Mouse (Mus musculus) midbrain, embryonic 16.5 days (tissue): ENCODE data around the gene Ubash3b. TPM values are rescaled to one million over a fixed set of nuclear protein-coding genes. Genes with fewer than 3 reads are reported as not detected.

Source experiments
- ATAC-seq: fragments of 200-750 bp; cut with Nextera tagmentation; 2 replicates; pipeline ENCODE4 v1.8.0; 2017; ENCODE audit warnings: moderate TSS enrichment
- H3K27ac ChIP-seq: fragments of 300-500 bp; sonication (generic); 2 replicates; pipeline ENCODE4 v1.5.1; 2014; ENCODE audit warnings: mild to moderate bottlenecking, low read length, mixed read lengths
- H3K27me3 ChIP-seq: fragments of 300-500 bp; sonication (generic); 2 replicates; pipeline ENCODE4 v1.6.1; 2014; ENCODE audit warnings: low read depth, low read length, mixed read lengths; ENCODE audit not compliant: control insufficient read depth, insufficient read depth
- H3K36me3 ChIP-seq: fragments of 300-500 bp; sonication (generic); 2 replicates; pipeline ENCODE4 v1.6.1; 2014; ENCODE audit warnings: mild to moderate bottlenecking, low read length, moderate library complexity, mixed read lengths; ENCODE audit not compliant: control insufficient read depth, insufficient read depth
- H3K4me1 ChIP-seq: fragments of 300-500 bp; sonication (generic); 2 replicates; pipeline ENCODE4 v1.6.1; 2014; ENCODE audit warnings: mild to moderate bottlenecking, low read length, mixed read lengths; ENCODE audit not compliant: control insufficient read depth, insufficient read depth
- H3K4me2 ChIP-seq: fragments of 300-500 bp; sonication (generic); 2 replicates; pipeline ENCODE4 v1.6.1; 2014; ENCODE audit warnings: mild to moderate bottlenecking, low read length, mixed read lengths
- H3K4me3 ChIP-seq: fragments of 300-500 bp; sonication (generic); 2 replicates; pipeline ENCODE4 v1.5.1; 2014; ENCODE audit warnings: low read depth, mild to moderate bottlenecking, low read length, moderate library complexity, mixed read lengths
- H3K9ac ChIP-seq: fragments of 300-500 bp; sonication (generic); 2 replicates; pipeline ENCODE4 v1.6.1; 2014; ENCODE audit warnings: low read depth, low read length, mixed read lengths
- H3K9me3 ChIP-seq: fragments of 300-500 bp; sonication (generic); replicated peaks from 2 replicates; pipeline ENCODE4 v1.6.1; 2014; ENCODE audit warnings: mild to moderate bottlenecking, low read length, mixed read lengths; ENCODE audit not compliant: control insufficient read depth, poor library complexity, severe bottlenecking
- WGBS: fragments of 180-500 bp; shearing (Covaris S2); extraction: QIAGEN DNeasy Blood & Tissue Kit; methylation state at CpG from one replicate; pipeline ENCODE4 v1.1.7; 2014; 5-methylcytosine and 5-hydroxymethylcytosine counted together
- polyA plus RNA-seq: library from polyadenylated mRNA; unstranded; fragments of >200 nt; fragmentation: Nextera tagmentation; extraction: Ambion mirVana; gene quantifications from 2 replicates; pipeline ENCODE4 v1.2.1, GENCODE M21; 2015

Ubash3b gene
- polyA plus RNA-seq, 1 experiment from 2014 or later, result 24.2 TPM

DNA sequence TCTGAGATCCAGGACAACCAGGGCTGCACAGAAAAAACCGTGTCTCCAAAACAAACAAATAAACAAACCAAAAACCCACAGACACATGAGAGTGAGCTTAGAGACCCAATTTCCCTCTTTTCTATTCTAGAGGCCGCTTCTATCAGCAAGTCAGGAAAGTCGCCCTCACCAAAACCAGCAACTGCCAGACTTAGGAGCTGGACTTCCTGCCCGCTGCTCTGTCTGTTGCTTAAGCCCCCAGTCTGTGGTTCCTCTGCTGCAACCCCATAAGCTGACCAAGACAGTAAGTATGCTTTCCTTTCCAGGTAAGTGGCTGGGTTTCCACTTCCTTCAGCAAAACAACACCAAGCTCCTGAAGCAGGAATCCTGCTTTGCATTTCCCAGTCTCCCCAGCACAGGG lies 26.6 kb downstream of the Ubash3b start:
- Histone ChIP-seq H3K4me3 (no peak overlapping the region), H3K4me2 (no peak overlapping the region), H3K4me1 (no peaks in the 10 kb centered on the region), H3K9ac (no peak overlapping the region), H3K27ac (no peak overlapping the region), H3K36me3 (no peaks in the 10 kb centered on the region), H3K27me3 (no peaks in the 10 kb centered on the region), H3K9me3 (no peaks in the 10 kb centered on the region)
- ATAC-seq, result no peak
- 90% methylated on average over 4 of the region's 4 CpGs for WGBS

DNA sequence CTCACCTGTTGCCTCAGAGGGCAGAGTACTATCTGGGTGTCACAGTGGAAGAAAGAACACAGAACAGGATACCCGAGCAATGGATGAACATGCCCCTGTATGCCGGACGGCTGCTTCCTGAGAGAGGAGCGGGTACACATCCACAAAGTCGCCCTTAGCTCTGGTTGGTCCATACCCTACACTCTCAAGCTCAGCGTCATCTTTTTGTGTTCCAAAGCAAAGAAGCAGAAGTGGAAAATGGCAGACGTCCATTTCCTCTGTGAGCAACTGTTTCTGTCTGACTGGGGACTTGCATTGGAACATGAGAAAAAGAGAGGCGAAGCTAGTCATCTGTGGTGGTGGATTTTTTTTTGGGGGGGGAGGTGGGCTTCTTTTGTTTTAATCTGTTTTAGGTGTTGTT lies 30.9 kb downstream of the Ubash3b start:
- no peak for ATAC-seq
- no peaks in the 10 kb centered on the region for H3K36me3 ChIP-seq
- H3K27me3 ChIP-seq, result no peaks in the 10 kb centered on the region
- H3K4me1 ChIP-seq, result no peaks in the 10 kb centered on the region
- H3K4me2 ChIP-seq, result no peak overlapping the region
- no peak overlapping the region for H3K27ac ChIP-seq
- no peak overlapping the region for H3K9ac ChIP-seq
- no peak overlapping the region for H3K4me3 ChIP-seq
- no peaks in the 10 kb centered on the region for H3K9me3 ChIP-seq
- WGBS, result 88% methylated on average over 8 of the region's 8 CpGs

DNA sequence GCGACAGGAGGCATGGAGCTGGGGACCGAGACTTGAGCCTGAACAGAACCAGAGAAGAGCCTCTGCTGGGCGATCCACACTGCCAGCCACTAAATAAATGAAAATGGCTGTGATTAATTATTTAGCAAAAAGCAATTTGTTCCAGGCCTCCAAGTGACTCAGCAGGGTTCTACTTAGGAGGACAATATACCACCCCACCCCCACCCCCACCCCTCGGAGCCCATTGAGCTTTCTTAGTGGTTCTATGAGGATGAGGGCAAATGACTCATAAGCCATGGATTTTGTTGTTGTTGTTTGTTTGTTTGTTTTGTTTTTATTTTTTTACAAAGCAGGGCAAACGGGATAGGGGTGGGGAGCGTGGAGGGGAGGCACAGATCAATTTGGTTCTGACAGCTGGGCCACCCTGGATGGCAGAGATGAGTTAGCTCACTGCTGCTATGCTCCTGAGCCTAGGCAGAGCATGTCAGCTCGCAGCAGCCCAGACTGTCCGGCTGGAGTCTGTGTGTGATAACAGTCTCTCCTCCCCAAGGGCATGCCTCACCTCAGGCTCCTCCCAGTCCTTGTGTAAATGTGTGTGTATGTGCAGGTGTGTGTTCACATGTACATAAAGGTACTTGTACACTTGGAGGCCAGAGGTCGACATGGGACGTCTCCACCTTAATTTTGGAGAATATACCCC lies 31.6 kb downstream of the Ubash3b start:
- peak; percentile 28; the same call in 1 of the 2 replicates for ATAC-seq
- WGBS, result 63% methylated on average over 10 of the region's 10 CpGs
- no peak overlapping the region for H3K27ac ChIP-seq

DNA sequence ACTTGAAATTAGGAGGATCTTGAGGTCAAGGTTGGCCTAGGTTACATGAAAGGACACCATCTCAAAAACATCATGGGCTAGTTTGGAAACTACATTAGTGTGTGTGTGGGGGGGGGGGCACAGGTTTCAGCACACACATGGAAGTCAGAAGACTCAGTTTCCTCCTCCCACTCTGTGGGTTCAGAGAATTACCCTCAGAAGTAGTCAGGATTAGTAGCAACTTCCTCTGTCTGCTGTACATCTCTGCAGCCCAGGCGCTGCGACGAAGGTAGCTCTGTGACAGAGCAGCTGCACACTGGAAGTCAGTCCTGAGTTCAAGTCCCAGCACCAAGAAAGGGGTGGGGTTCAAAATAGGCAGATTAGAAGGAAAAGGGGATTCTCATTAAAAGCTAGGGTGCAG lies 32.2 kb downstream of the Ubash3b start:
- WGBS, result 93% methylated on average over 3 of the region's 3 CpGs
- no peak overlapping the region for H3K4me2 ChIP-seq
- no peaks in the 10 kb centered on the region for H3K9me3 ChIP-seq
- H3K4me1 ChIP-seq, result no peaks in the 10 kb centered on the region
- H3K27ac ChIP-seq, result no peak overlapping the region
- no peak overlapping the region for H3K9ac ChIP-seq
- H3K4me3 ChIP-seq, result no peak overlapping the region
- no peak for ATAC-seq
- H3K27me3 ChIP-seq, result no peaks in the 10 kb centered on the region
- H3K36me3 ChIP-seq, result no peaks in the 10 kb centered on the region

More for the DNA sequence above, 31.6 kb downstream of the Ubash3b start:
- Histone ChIP-seq H3K9ac (no peak overlapping the region), H3K36me3 (no peaks in the 10 kb centered on the region), H3K4me2 (no peak overlapping the region), H3K27me3 (no peaks in the 10 kb centered on the region), H3K9me3 (no peaks in the 10 kb centered on the region), H3K4me1 (no peaks in the 10 kb centered on the region), H3K4me3 (no peak overlapping the region)

DNA sequence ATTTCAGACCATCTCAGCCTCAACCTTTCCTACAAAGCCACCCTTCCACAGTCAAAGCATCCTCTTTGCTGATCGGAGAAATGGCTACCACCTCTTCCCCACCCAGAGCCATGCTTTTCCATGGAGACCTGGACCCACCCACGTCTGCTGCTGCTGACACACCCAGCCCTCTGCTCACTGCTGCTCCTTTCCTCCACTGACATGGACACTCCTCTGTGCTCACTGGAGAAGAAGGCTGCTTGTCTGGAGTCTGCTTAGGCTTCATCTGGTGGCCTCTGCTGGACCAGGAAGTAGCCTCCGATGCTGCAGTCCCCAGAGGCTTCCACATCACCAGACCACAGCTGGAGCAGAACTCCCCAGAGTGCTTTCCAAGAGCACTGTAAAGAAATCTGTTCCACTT lies 34.8 kb downstream of the Ubash3b start:
- Histone ChIP-seq H3K9me3 (no peaks in the 10 kb centered on the region), H3K36me3 (no peaks in the 10 kb centered on the region), H3K9ac (no peak overlapping the region), H3K27ac (no peak overlapping the region), H3K27me3 (no peaks in the 10 kb centered on the region), H3K4me2 (no peak overlapping the region), H3K4me3 (no peak overlapping the region), H3K4me1 (peaks cover 2% of the 10 kb centered on the region; the same call in 1 of the 2 replicates)
- WGBS, result 73% methylated on average over 3 of the region's 3 CpGs
- ATAC-seq, result no peak

DNA sequence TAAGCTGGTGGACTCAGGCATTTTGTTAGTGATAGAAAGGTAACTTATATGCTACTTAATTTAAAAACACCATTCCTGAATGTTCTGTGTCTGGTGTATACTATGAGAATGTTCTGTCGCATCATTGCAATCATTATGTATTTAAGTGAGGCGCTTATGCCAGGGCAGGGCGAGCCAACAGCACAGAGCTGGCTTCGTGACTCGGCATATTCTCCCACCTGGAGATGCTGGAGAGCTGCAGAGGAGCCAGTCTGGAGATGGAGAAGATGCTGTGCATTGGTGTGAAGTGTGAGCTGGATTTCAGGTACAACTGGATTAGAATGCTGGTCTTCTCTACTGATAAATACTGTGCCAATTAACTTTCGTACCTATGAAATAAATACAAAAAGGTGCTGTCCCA lies 37.2 kb downstream of the Ubash3b start:
- Histone ChIP-seq H3K9ac (no peak overlapping the region), H3K36me3 (no peaks in the 10 kb centered on the region), H3K27me3 (no peaks in the 10 kb centered on the region), H3K4me3 (no peak overlapping the region), H3K27ac (no peak overlapping the region), H3K4me2 (no peak overlapping the region), H3K4me1 (peaks cover 4% of the 10 kb centered on the region; the same call in 1 of the 2 replicates), H3K9me3 (no peaks in the 10 kb centered on the region)
- 92% methylated on average over 6 of the region's 6 CpGs for WGBS
- no peak for ATAC-seq

DNA sequence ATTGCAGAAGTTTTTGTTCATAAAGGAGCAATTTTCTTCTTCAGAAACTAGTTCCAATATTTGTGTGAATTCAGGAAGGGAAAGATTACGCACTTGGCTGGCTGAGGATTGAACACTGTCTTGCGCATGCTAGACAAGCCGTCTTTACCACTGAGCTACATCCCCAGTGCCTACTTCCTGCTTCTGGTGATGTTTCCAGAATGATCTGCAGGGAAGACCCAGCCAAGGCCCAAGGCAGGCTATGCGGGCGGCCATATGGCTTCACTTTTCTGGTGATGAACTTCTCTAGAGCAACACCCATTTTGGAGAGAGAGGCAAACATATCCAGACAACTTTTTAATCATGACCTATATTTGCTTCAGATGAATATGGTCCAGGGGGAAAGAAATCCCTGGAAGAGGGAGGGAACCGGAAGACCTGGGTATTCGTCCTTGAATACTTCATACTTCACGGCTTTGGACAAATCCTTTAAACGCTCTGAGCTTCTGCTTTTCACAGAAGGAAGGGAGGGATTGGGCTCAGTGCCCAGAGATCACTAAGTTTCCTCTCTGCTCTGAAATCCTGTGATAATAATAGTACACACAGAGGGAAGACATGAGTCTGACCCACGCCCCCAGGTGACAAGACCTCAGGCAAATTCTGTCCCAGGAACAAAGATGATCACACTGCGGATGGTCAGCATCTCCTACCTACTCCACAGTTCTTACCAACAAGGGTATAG lies 38.9 kb downstream of the Ubash3b start:
- Histone ChIP-seq H3K36me3 (no peaks in the 10 kb centered on the region), H3K9ac (no peak overlapping the region), H3K9me3 (no peaks in the 10 kb centered on the region), H3K4me2 (no peak overlapping the region), H3K27ac (no peak overlapping the region), H3K4me3 (no peak overlapping the region), H3K27me3 (no peaks in the 10 kb centered on the region), H3K4me1 (peaks cover 4% of the 10 kb centered on the region; the same call in 1 of the 2 replicates)
- WGBS, result 73% methylated on average over 11 of the region's 11 CpGs
- no peak for ATAC-seq

DNA sequence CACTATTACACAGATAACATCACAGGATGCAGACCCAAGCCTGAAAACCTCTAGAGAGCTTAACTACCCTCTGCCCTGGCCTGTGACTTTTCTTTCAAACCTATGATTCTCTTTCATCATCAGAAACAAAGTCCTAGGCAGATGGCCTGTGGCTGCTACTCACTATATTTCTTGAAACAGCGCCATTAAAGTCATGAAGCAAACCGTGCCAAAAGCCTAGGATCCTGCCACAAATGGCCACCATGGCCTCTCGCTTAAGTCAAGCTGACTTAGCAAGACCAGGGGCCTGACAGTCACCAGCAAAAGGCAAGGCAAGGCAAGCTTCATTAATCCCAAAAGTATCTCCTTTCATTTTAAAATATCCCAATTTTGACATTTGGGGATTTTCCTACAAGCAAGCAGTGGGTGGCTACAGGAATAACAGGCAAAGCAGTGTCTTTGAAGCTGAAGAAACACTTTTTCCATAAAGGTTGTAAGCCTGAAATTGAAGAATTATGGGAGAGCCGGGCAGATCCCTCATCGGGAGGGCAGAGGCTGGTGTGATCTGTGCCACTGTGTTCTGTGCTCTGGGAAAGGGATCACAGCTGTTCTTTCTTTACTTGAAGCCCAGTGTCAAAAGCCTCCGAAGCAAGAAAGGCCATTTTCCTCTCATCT lies 39.7 kb downstream of the Ubash3b start:
- Histone ChIP-seq H3K9ac (no peak overlapping the region), H3K9me3 (no peaks in the 10 kb centered on the region), H3K4me1 (peaks cover 4% of the 10 kb centered on the region; the same call in 1 of the 2 replicates), H3K36me3 (no peaks in the 10 kb centered on the region), H3K4me3 (no peak overlapping the region), H3K27me3 (no peaks in the 10 kb centered on the region), H3K27ac (no peak overlapping the region), H3K4me2 (no peak overlapping the region)
- 71% methylated on average over 6 of the region's 6 CpGs for WGBS
- no peak for ATAC-seq

DNA sequence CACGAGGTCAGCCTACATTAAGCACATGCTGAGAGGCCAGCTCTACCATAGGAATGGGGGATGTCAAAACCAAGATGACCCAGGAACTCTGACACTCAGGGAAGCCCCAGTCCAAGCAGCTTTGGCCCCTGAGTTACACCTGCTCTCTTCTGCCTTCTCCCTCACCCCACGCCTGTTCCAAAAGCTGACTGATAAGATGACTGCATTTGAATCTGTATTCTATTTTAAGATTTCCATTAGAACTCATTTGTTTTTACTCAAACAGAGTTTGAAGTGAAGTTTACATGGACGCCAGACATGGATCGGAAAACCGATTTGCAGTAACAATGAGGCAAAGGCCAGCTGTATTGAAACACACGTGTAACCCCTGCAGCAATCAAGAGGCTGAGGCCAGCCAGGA lies 41.5 kb downstream of the Ubash3b start:
- H3K9ac ChIP-seq, result no peak overlapping the region
- H3K9me3 ChIP-seq, result no peaks in the 10 kb centered on the region
- H3K27me3 ChIP-seq, result no peaks in the 10 kb centered on the region
- no peak overlapping the region for H3K27ac ChIP-seq
- peaks cover 4% of the 10 kb centered on the region; the same call in 1 of the 2 replicates for H3K4me1 ChIP-seq
- WGBS, result 79% methylated on average over 6 of the region's 6 CpGs
- H3K36me3 ChIP-seq, result no peaks in the 10 kb centered on the region
- no peak for ATAC-seq
- H3K4me3 ChIP-seq, result no peak overlapping the region
- no peak overlapping the region for H3K4me2 ChIP-seq
